In the genomic region with DNA sequence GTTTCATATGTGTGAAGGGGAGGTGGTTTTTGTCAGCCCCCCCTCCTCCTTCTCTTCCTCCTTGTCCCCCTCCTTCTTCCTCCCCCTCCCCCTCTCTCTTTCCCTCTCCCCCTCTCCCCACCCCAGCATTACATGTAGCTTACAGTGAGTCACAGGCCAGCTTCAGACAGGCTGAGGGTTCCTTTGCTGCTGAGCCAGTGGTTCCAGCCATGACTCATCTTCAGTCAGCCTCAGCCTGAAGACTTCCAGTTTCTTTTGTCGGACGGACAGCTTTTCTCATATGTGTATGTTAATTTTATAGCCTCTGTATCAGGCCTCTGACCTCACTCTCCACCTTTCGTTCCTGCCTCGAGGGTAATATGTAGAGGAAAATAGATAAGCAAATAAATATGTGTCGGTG, we compare ENCODE assay signal across 28 mouse cellular contexts.
DNase-seq lines count a peak whose midpoint lies in the region; ATAC-seq and TF ChIP-seq lines count a peak whose summit lies in the region.
"Had no signal": no experiment of that assay in that cellular context is flagged by ENCODE, and none has a peak within 500 bp of the region (broad histone marks: within the 10 kb centered on the region; RNA-seq: fewer than 3 reads in every experiment).

No protein-coding gene starts in this region.

- H3K4me1 ChIP-seq in intestine, embryonic 14.5 days (replicated peaks; ENCODE audit: control insufficient read depth, insufficient read depth, low read length), result no peaks in the 10 kb centered on the region
- no peaks in the 10 kb centered on the region for H3K4me1 ChIP-seq in intestine, postnatal 0 days (replicated peaks; ENCODE audit: control insufficient read depth, insufficient read depth, low read length)
- H3K4me1 ChIP-seq in heart, embryonic 11.5 days (ENCODE audit: control insufficient read depth, insufficient read depth, low read length), result no peaks in the 10 kb centered on the region
- H3K4me1 ChIP-seq in forebrain, embryonic 15.5 days, result peaks cover 16% of the 10 kb centered on the region
- H3K4me1 ChIP-seq: embryonic facial prominence, embryonic 10.5 days; embryonic facial prominence, embryonic 15.5 days; heart, embryonic 12.5 days had no signal

- no peaks in the 10 kb centered on the region for H3K9me3 ChIP-seq in intestine, embryonic 14.5 days (ENCODE audit: control insufficient read depth, low read length)
- no peaks in the 10 kb centered on the region for H3K9me3 ChIP-seq in intestine, postnatal 0 days (ENCODE audit: control insufficient read depth)
- H3K9me3 ChIP-seq in heart, embryonic 11.5 days (replicated peaks; ENCODE audit: control insufficient read depth, low read length), result no peaks in the 10 kb centered on the region
- H3K9me3 ChIP-seq in forebrain, embryonic 15.5 days, result no peaks in the 10 kb centered on the region
- H3K9me3 ChIP-seq: embryonic facial prominence, embryonic 10.5 days; embryonic facial prominence, embryonic 15.5 days; forebrain, embryonic 13.5 days; heart, embryonic 12.5 days; hindbrain, embryonic 13.5 days had no signal

- no peaks in the 10 kb centered on the region for H3K36me3 ChIP-seq in intestine, embryonic 14.5 days (ENCODE audit: control insufficient read depth, insufficient read depth, low read length)
- H3K36me3 ChIP-seq in intestine, postnatal 0 days (ENCODE audit: control insufficient read depth, insufficient read depth), result no peaks in the 10 kb centered on the region
- no peaks in the 10 kb centered on the region for H3K36me3 ChIP-seq in heart, embryonic 11.5 days (ENCODE audit: control insufficient read depth, insufficient read depth, low read length)
- H3K36me3 ChIP-seq in forebrain, embryonic 15.5 days, result no peaks in the 10 kb centered on the region
- H3K36me3 ChIP-seq: embryonic facial prominence, embryonic 10.5 days; embryonic facial prominence, embryonic 15.5 days; heart, embryonic 12.5 days; hindbrain, embryonic 13.5 days had no signal

- no peaks in the 10 kb centered on the region for H3K27me3 ChIP-seq in intestine, embryonic 14.5 days (replicated peaks; ENCODE audit: control insufficient read depth, insufficient read depth, low read length)
- H3K27me3 ChIP-seq in intestine, postnatal 0 days (replicated peaks; ENCODE audit: control insufficient read depth, insufficient read depth, low read length), result no peaks in the 10 kb centered on the region
- H3K27me3 ChIP-seq in Patski, result no peaks in the 10 kb centered on the region
- H3K27me3 ChIP-seq in heart, embryonic 11.5 days (ENCODE audit: control insufficient read depth, insufficient read depth, low read length), result no peaks in the 10 kb centered on the region
- no peaks in the 10 kb centered on the region for H3K27me3 ChIP-seq in forebrain, embryonic 15.5 days
- H3K27me3 ChIP-seq: embryonic facial prominence, embryonic 15.5 days; forebrain, embryonic 13.5 days; heart, embryonic 12.5 days; hindbrain, embryonic 13.5 days had no signal

- no peak overlapping the region for H3K9ac ChIP-seq in intestine, embryonic 14.5 days (ENCODE audit: low read length)
- H3K9ac ChIP-seq in intestine, postnatal 0 days (ENCODE audit: low read depth, low read length), result no peak overlapping the region
- H3K9ac ChIP-seq in heart, embryonic 11.5 days (ENCODE audit: low read depth, low read length), result no peak overlapping the region
- H3K9ac ChIP-seq in forebrain, embryonic 15.5 days (replicated peaks), result no peak overlapping the region
- H3K9ac ChIP-seq: embryonic facial prominence, embryonic 15.5 days; forebrain, embryonic 13.5 days; heart, embryonic 12.5 days; hindbrain, embryonic 13.5 days; liver, embryonic 14.5 days; lung, embryonic 14.5 days had no signal

- CTCF ChIA-PET in Patski (lab: Charles Lee), result no interaction called here

- no peak for TF ChIP-seq CTCF in intestine, postnatal 0 days (IDR thresholded peaks at IDR 0.05; ENCODE audit: low read depth)
- TF ChIP-seq CTCF in Patski (IDR thresholded peaks at IDR 0.05), result no peak

- H3K4me2 ChIP-seq in intestine, embryonic 14.5 days (ENCODE audit: low read length), result no peak overlapping the region
- no peak overlapping the region for H3K4me2 ChIP-seq in intestine, postnatal 0 days (replicated peaks; ENCODE audit: low read depth)
- no peak overlapping the region for H3K4me2 ChIP-seq in heart, embryonic 11.5 days
- no peak overlapping the region for H3K4me2 ChIP-seq in forebrain, embryonic 15.5 days (replicated peaks)
- H3K4me2 ChIP-seq: embryonic facial prominence, embryonic 15.5 days; forebrain, embryonic 13.5 days; heart, embryonic 12.5 days; hindbrain, embryonic 13.5 days; lung, embryonic 14.5 days had no signal

- 0 out of 2 replicates have a peak, but pooled peaks have one; percentile 50 for ATAC-seq in intestine, embryonic 14.5 days (replicated peaks; ENCODE audit: low FRiP score, low TSS enrichment, low read depth)
- ATAC-seq in intestine, postnatal 0 days, result no peak
- ATAC-seq in Patski, result peak; percentile 97
- no peak for ATAC-seq in heart, embryonic 11.5 days (replicated peaks; ENCODE audit: insufficient number of reproducible peaks, low FRiP score, low TSS enrichment)
- ATAC-seq in forebrain, embryonic 15.5 days (replicated peaks), result no peak
- ATAC-seq: CD4-positive, CD25-positive, alpha-beta regulatory T cell, adult 4 months; forebrain, embryonic 13.5 days had no signal

- POLR2A ChIA-PET in Patski (lab: Charles Lee), result interaction anchor here (0.5 kb wide), 1 partner anchor 18 kb away, joined by 3 read pairs; no protein-coding TSS in a partner anchor

- H3K27ac ChIP-seq in intestine, embryonic 14.5 days (ENCODE audit: low read depth), result no peak overlapping the region
- H3K27ac ChIP-seq in intestine, postnatal 0 days (ENCODE audit: low read depth, low read length), result no peak overlapping the region
- H3K27ac ChIP-seq in heart, embryonic 11.5 days (ENCODE audit: low read depth, low read length), result no peak overlapping the region
- no peak overlapping the region for H3K27ac ChIP-seq in forebrain, embryonic 15.5 days (replicated peaks)
- H3K27ac ChIP-seq: embryonic facial prominence, embryonic 10.5 days; embryonic facial prominence, embryonic 15.5 days; forebrain, embryonic 13.5 days; gastrocnemius, adult 2 months; hindbrain, embryonic 13.5 days; liver, embryonic 14.5 days had no signal

- WGBS in intestine, embryonic 14.5 days, result 40% methylated on average over 5 of the region's 5 CpGs
- 39% methylated on average over 5 of the region's 5 CpGs for WGBS in intestine, postnatal 0 days
- 62% methylated on average over 5 of the region's 5 CpGs for WGBS in heart, embryonic 11.5 days (ENCODE audit: insufficient replicate concordance)
- 89% methylated on average over 5 of the region's 5 CpGs for WGBS in forebrain, embryonic 15.5 days

- no peak overlapping the region for H3K4me3 ChIP-seq in intestine, embryonic 14.5 days (ENCODE audit: low read depth, low read length)
- no peak overlapping the region for H3K4me3 ChIP-seq in intestine, postnatal 0 days (ENCODE audit: low read depth, low read length)
- no peak overlapping the region for H3K4me3 ChIP-seq in heart, embryonic 11.5 days (ENCODE audit: low read depth, low read length)
- H3K4me3 ChIP-seq in forebrain, embryonic 15.5 days, result no peak overlapping the region
- H3K4me3 ChIP-seq: embryonic facial prominence, embryonic 10.5 days; embryonic facial prominence, embryonic 15.5 days; forebrain, embryonic 13.5 days; gastrocnemius, adult 2 months; heart, embryonic 12.5 days; hindbrain, embryonic 13.5 days had no signal

- in situ Hi-C loops in Patski (cut with MboI; ENCODE audit: low pct_unique_long_range_greater_than_20kb), result no loop called here

- peak; percentile 16 to 29 for DNase-seq in adrenal gland, adult (ENCODE audit: inconsistent age in 2 of 2, low spot score in 1 of 2)
- no peak for DNase-seq in adrenal gland, adult 18-20 months (ENCODE audit: low spot score in 2 of 2)
- DNase-seq in intestine, embryonic 14.5 days (ENCODE audit: low spot score), result no peak
- DNase-seq in 3134 (ENCODE audit: extremely low read depth, insufficient read length, low spot score) (peak; percentile 43), Patski (ENCODE audit: low read depth, low spot score) (no peak)
- DNase-seq: cerebellum, adult 2 months; cerebellum, postnatal 14 days; gastrocnemius, adult 2 months; gastrocnemius, postnatal 36 days; heart, adult 18-20 months; heart, postnatal 4 days; kidney, adult 11 months; kidney, postnatal 14 days; layer of hippocampus, adult 9-11 months; liver; lung, embryonic 14.5 days; lung, postnatal 14 days; thymus, postnatal 14 days had no signal

Comparison
In these comparisons a context has a peak if more than half of its experiments do, and no peak if none do; other contexts are left out.
1. DNase-seq: peak in adrenal gland, adult (2 of 2) and 3134 (single experiment); none in adrenal gland, adult 18-20 months (0 of 2), intestine, embryonic 14.5 days (single experiment) and Patski (single experiment).
2. ATAC-seq: peak in intestine, embryonic 14.5 days (single experiment) and Patski (single experiment); none in intestine, postnatal 0 days (single experiment), heart, embryonic 11.5 days (single experiment) and forebrain, embryonic 15.5 days (single experiment).